Mouse (Mus musculus) embryonic facial prominence, embryonic 15.5 days (tissue): ENCODE measurements around the gene Scarb2. TPM values are rescaled to one million over a fixed set of nuclear protein-coding genes. Genes with fewer than 3 reads are reported as not detected.

Experiments
- ATAC-seq: fragments of 200-750 bp; cut with Nextera tagmentation; 2 replicates; pipeline ENCODE4 v1.8.0; 2017; ENCODE audit warnings: low read depth, moderate TSS enrichment; ENCODE audit not compliant: insufficient number of reproducible peaks, low FRiP score, low TSS enrichment
- H3K27ac ChIP-seq: fragments of 300-500 bp; sonication (generic); replicated peaks from 2 replicates; pipeline ENCODE4 v1.5.1; 2015; ENCODE audit warnings: mild to moderate bottlenecking, inconsistent platforms
- H3K27me3 ChIP-seq: fragments of 300-500 bp; sonication (generic); 2 replicates; pipeline ENCODE4 v1.6.1; 2015; ENCODE audit warnings: inconsistent platforms
- H3K36me3 ChIP-seq: fragments of 300-500 bp; sonication (generic); 2 replicates; pipeline ENCODE4 v1.6.1; 2015; ENCODE audit warnings: mild to moderate bottlenecking, inconsistent platforms
- H3K4me1 ChIP-seq: fragments of 300-500 bp; sonication (generic); 2 replicates; pipeline ENCODE4 v1.6.1; 2015; ENCODE audit warnings: inconsistent platforms
- H3K4me2 ChIP-seq: fragments of 300-500 bp; sonication (generic); replicated peaks from 2 replicates; pipeline ENCODE4 v1.6.1; 2015; ENCODE audit warnings: mild to moderate bottlenecking, inconsistent platforms
- H3K4me3 ChIP-seq: fragments of 300-500 bp; sonication (generic); replicated peaks from 2 replicates; pipeline ENCODE4 v1.5.1; 2015; ENCODE audit warnings: mild to moderate bottlenecking, inconsistent platforms
- H3K9ac ChIP-seq: fragments of 300-500 bp; sonication (generic); 2 replicates; pipeline ENCODE4 v1.6.1; 2015; ENCODE audit warnings: inconsistent platforms
- H3K9me3 ChIP-seq: fragments of 300-500 bp; sonication (generic); replicated peaks from 2 replicates; pipeline ENCODE4 v1.6.1; 2016; ENCODE audit warnings: inconsistent platforms
- WGBS: fragments of 180-500 bp; shearing (Covaris S2); methylation state at CpG from one replicate; pipeline ENCODE4 v1.1.7; 2015; 5-methylcytosine and 5-hydroxymethylcytosine counted together
- polyA plus RNA-seq: library from polyadenylated mRNA; unstranded; fragments of >200 nt; fragmentation: Nextera tagmentation; extraction: Ambion mirVana; gene quantifications from 2 replicates; pipeline ENCODE4 v1.2.1, GENCODE M21; 2015

Scarb2 gene
- polyA plus RNA-seq, 1 experiment from 2014 or later: 12.4 TPM

- Histone ChIP-seq H3K27me3 (no peaks in the 10 kb centered on the region), H3K36me3 (no peaks in the 10 kb centered on the region), H3K4me3 (no peak overlapping the region), H3K27ac (no peak overlapping the region), H3K4me1 (peaks cover 3% of the 10 kb centered on the region; the same call in 1 of the 2 replicates), H3K4me2 (no peak overlapping the region), H3K9ac (no peak overlapping the region), H3K9me3 (no peaks in the 10 kb centered on the region)
- WGBS: 88% methylated on average over 6 of the region's 6 CpGs
- no peak for ATAC-seq
Measured at GRCm38 (mm10) chr5:92468234-92468633, 38.4 kb downstream of the Scarb2 start.

GRCm38 (mm10) chr5:92467102-92467766 lies 39.4 kb downstream of the Scarb2 start:
- H3K36me3 ChIP-seq: no peaks in the 10 kb centered on the region
- H3K4me3 ChIP-seq: no peak overlapping the region
- H3K27ac ChIP-seq: no peak overlapping the region
- no peak overlapping the region for H3K9ac ChIP-seq
- no peaks in the 10 kb centered on the region for H3K27me3 ChIP-seq
- no peak for ATAC-seq
- H3K4me1 ChIP-seq: peaks cover 3% of the 10 kb centered on the region; the same call in 1 of the 2 replicates
- H3K4me2 ChIP-seq: no peak overlapping the region
- H3K9me3 ChIP-seq: no peaks in the 10 kb centered on the region
- 77% methylated on average over 8 of the region's 8 CpGs for WGBS

- WGBS: 83% methylated on average over 5 of the region's 5 CpGs
- no peak overlapping the region for H3K4me2 ChIP-seq
- peaks cover 3% of the 10 kb centered on the region; the same call in 1 of the 2 replicates for H3K4me1 ChIP-seq
- H3K9ac ChIP-seq: no peak overlapping the region
- 0 out of 2 replicates have a peak, but pooled peaks cover 5% of the 10 kb centered on the region for H3K36me3 ChIP-seq
- H3K27me3 ChIP-seq: no peaks in the 10 kb centered on the region
- no peak for ATAC-seq
- H3K9me3 ChIP-seq: no peaks in the 10 kb centered on the region
- H3K27ac ChIP-seq: no peak overlapping the region
- H3K4me3 ChIP-seq: no peak overlapping the region
Measured at GRCm38 (mm10) chr5:92465511-92465910, 41.1 kb downstream of the Scarb2 start.

- ATAC-seq: no peak
- Histone ChIP-seq H3K27ac (no peak overlapping the region), H3K4me2 (no peak overlapping the region), H3K4me3 (no peak overlapping the region), H3K36me3 (0 out of 2 replicates have a peak, but pooled peaks cover 10% of the 10 kb centered on the region), H3K4me1 (no peaks in the 10 kb centered on the region), H3K9ac (no peak overlapping the region), H3K9me3 (no peaks in the 10 kb centered on the region), H3K27me3 (no peaks in the 10 kb centered on the region)
- WGBS: 24% methylated on average over 5 of the region's 5 CpGs
Measured at GRCm38 (mm10) chr5:92461321-92461720, 45.3 kb downstream of the Scarb2 start.

GRCm38 (mm10) chr5:92458726-92459125 lies 47.9 kb downstream of the Scarb2 start:
- 0 out of 2 replicates have a peak, but pooled peaks cover 17% of the 10 kb centered on the region for H3K36me3 ChIP-seq
- 44% methylated on average over 5 of the region's 5 CpGs for WGBS
- no peak overlapping the region for H3K4me3 ChIP-seq
- H3K9ac ChIP-seq: no peak overlapping the region
- H3K4me1 ChIP-seq: no peaks in the 10 kb centered on the region
- no peaks in the 10 kb centered on the region for H3K9me3 ChIP-seq
- H3K27me3 ChIP-seq: no peaks in the 10 kb centered on the region
- H3K4me2 ChIP-seq: no peak overlapping the region
- H3K27ac ChIP-seq: no peak overlapping the region
- ATAC-seq: no peak

GRCm38 (mm10) chr5:92457410-92457809 lies 49.2 kb downstream of the Scarb2 start:
- Histone ChIP-seq H3K27ac (no peak overlapping the region), H3K4me3 (no peak overlapping the region), H3K4me2 (no peak overlapping the region), H3K9ac (no peak overlapping the region), H3K27me3 (no peaks in the 10 kb centered on the region), H3K4me1 (no peaks in the 10 kb centered on the region), H3K9me3 (no peaks in the 10 kb centered on the region), H3K36me3 (peaks cover 27% of the 10 kb centered on the region)
- WGBS: 82% methylated on average over 2 of the region's 2 CpGs
- ATAC-seq: no peak

GRCm38 (mm10) chr5:92452876-92453275 lies 53.8 kb downstream of the Scarb2 start:
- 97% methylated on average over 5 of the region's 5 CpGs for WGBS
- peaks cover 63% of the 10 kb centered on the region for H3K36me3 ChIP-seq
- no peak for ATAC-seq
- H3K27me3 ChIP-seq: no peaks in the 10 kb centered on the region
- H3K9me3 ChIP-seq: no peaks in the 10 kb centered on the region
- no peaks in the 10 kb centered on the region for H3K4me1 ChIP-seq
- H3K4me3 ChIP-seq: no peak overlapping the region
- H3K9ac ChIP-seq: no peak overlapping the region
- no peak overlapping the region for H3K4me2 ChIP-seq
- no peak overlapping the region for H3K27ac ChIP-seq

GRCm38 (mm10) chr5:92446736-92447135 lies 59.9 kb downstream of the Scarb2 start:
- H3K27ac ChIP-seq: no peak overlapping the region
- WGBS: 91% methylated on average over 5 of the region's 5 CpGs
- peaks cover 65% of the 10 kb centered on the region for H3K36me3 ChIP-seq
- no peaks in the 10 kb centered on the region for H3K27me3 ChIP-seq
- no peak overlapping the region for H3K9ac ChIP-seq
- no peaks in the 10 kb centered on the region for H3K9me3 ChIP-seq
- no peak overlapping the region for H3K4me2 ChIP-seq
- H3K4me3 ChIP-seq: no peak overlapping the region
- no peak for ATAC-seq
- no peaks in the 10 kb centered on the region for H3K4me1 ChIP-seq

GRCm38 (mm10) chr5:92445016-92445415 lies 61.6 kb downstream of the Scarb2 start:
- Histone ChIP-seq H3K27ac (no peak overlapping the region), H3K9ac (no peak overlapping the region), H3K4me1 (no peaks in the 10 kb centered on the region), H3K9me3 (no peaks in the 10 kb centered on the region), H3K4me3 (no peak overlapping the region), H3K27me3 (no peaks in the 10 kb centered on the region), H3K36me3 (peaks cover 50% of the 10 kb centered on the region), H3K4me2 (no peak overlapping the region)
- 88% methylated on average over 2 of the region's 2 CpGs for WGBS
- no peak for ATAC-seq

GRCm38 (mm10) chr5:92442914-92443313 lies 63.7 kb downstream of the Scarb2 start:
- no peak overlapping the region for H3K4me2 ChIP-seq
- 87% methylated on average over 7 of the region's 7 CpGs for WGBS
- H3K9me3 ChIP-seq: no peaks in the 10 kb centered on the region
- H3K36me3 ChIP-seq: peaks cover 30% of the 10 kb centered on the region
- H3K27me3 ChIP-seq: no peaks in the 10 kb centered on the region
- no peak overlapping the region for H3K4me3 ChIP-seq
- H3K9ac ChIP-seq: no peak overlapping the region
- H3K27ac ChIP-seq: no peak overlapping the region
- no peak for ATAC-seq
- no peaks in the 10 kb centered on the region for H3K4me1 ChIP-seq

- no peak overlapping the region for H3K4me2 ChIP-seq
- H3K27me3 ChIP-seq: no peaks in the 10 kb centered on the region
- H3K4me3 ChIP-seq: no peak overlapping the region
- no peaks in the 10 kb centered on the region for H3K4me1 ChIP-seq
- ATAC-seq: no peak
- H3K36me3 ChIP-seq: peaks cover 16% of the 10 kb centered on the region
- H3K9me3 ChIP-seq: no peaks in the 10 kb centered on the region
- 74% methylated on average over 5 of the region's 5 CpGs for WGBS
- no peak overlapping the region for H3K27ac ChIP-seq
- no peak overlapping the region for H3K9ac ChIP-seq
Measured at GRCm38 (mm10) chr5:92441494-92441893, 65.1 kb downstream of the Scarb2 start.

GRCm38 (mm10) chr5:92438540-92438939 lies 68.1 kb downstream of the Scarb2 start:
- 92% methylated on average over 8 of the region's 8 CpGs for WGBS
- ATAC-seq: no peak

More at GRCm38 (mm10) chr5:92438540-92438939, 68.1 kb downstream of the Scarb2 start:
- H3K4me1 ChIP-seq: peaks cover 5% of the 10 kb centered on the region; the same call in 1 of the 2 replicates
- no peaks in the 10 kb centered on the region for H3K9me3 ChIP-seq
- no peak overlapping the region for H3K9ac ChIP-seq
- H3K27ac ChIP-seq: no peak overlapping the region
- H3K4me3 ChIP-seq: no peak overlapping the region
- H3K36me3 ChIP-seq: peaks cover 2% of the 10 kb centered on the region; the same call in 1 of the 2 replicates
- H3K4me2 ChIP-seq: no peak overlapping the region
- no peaks in the 10 kb centered on the region for H3K27me3 ChIP-seq
